Mouse (Mus musculus) MEL (cell line): ENCODE results near the gene Nploc4.

Experiments used
- JUND ChIP-seq: IDR thresholded peaks from 2 replicates; pipeline ENCODE4 v1.6.1; 2011; ENCODE audit warnings: low read depth, mild to moderate bottlenecking, improper control_type of control experiment, low read length
- MAFK ChIP-seq: IDR thresholded peaks from 2 replicates; pipeline ENCODE4 v1.6.1; 2011; ENCODE audit warnings: low read depth, mild to moderate bottlenecking, low read length, improper control_type of control experiment, borderline replicate concordance

- no peak for TF ChIP-seq JUND
- no peak for TF ChIP-seq MAFK
Measured at GRCm38 (mm10) chr11:120405867-120406266, 31.6 kb downstream of the Nploc4 start.
